In the genomic region with DNA sequence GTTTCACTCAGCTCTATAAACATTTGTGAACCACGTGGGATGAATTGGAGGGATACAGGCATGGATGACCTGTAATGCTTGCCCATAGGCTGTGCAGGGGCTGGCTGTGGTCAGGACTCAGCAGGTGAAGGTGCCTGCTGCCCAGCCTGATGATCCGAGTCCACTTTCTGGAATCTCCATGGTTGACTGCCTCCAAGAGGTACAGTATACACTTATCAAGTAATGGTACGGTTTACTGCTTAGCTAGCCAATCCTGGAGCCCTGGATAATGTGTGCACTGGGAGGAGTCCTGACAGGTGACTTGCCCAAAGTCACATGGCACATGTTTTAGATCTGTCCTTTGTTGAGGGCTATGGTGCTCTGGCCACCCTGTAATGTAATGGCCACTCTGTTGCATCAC, we compare ENCODE assay signal across 13 mouse cellular contexts. TPM values are rescaled to one million over a fixed set of nuclear protein-coding genes. Genes with fewer than 3 reads are reported as not detected.
"Had no signal": no experiment of that assay in that cellular context is flagged by ENCODE, and none has a peak within 500 bp of the region (broad histone marks: within the 10 kb centered on the region; RNA-seq: fewer than 3 reads in every experiment).

No protein-coding gene starts in this region.

- H3K4me1 ChIP-seq: limb, embryonic 13.5 days; midbrain, embryonic 12.5 days; neural tube, embryonic 13.5 days had no signal

- H3K27ac ChIP-seq: intestine, embryonic 15.5 days; limb, embryonic 13.5 days; liver, embryonic 14.5 days; midbrain, embryonic 12.5 days; neural tube, embryonic 13.5 days; stomach, embryonic 15.5 days had no signal

- ATAC-seq: intestine, embryonic 15.5 days; midbrain, embryonic 16.5 days had no signal

- H3K27me3 ChIP-seq: intestine, embryonic 15.5 days; stomach, embryonic 15.5 days had no signal

- H3K36me3 ChIP-seq: intestine, embryonic 15.5 days; limb, embryonic 13.5 days; midbrain, embryonic 12.5 days; neural tube, embryonic 13.5 days; stomach, embryonic 15.5 days had no signal

- H3K9ac ChIP-seq: intestine, embryonic 15.5 days; limb, embryonic 13.5 days; liver, embryonic 14.5 days; midbrain, embryonic 12.5 days; neural tube, embryonic 13.5 days; stomach, embryonic 15.5 days had no signal

- H3K4me2 ChIP-seq: intestine, embryonic 15.5 days; limb, embryonic 13.5 days; midbrain, embryonic 12.5 days; neural tube, embryonic 13.5 days; stomach, embryonic 15.5 days had no signal

- H3K4me3 ChIP-seq: intestine, embryonic 15.5 days; limb, embryonic 13.5 days; midbrain, embryonic 12.5 days; neural tube, embryonic 13.5 days; stomach, embryonic 15.5 days had no signal

- H3K9me3 ChIP-seq: intestine, embryonic 15.5 days; limb, embryonic 13.5 days; midbrain, embryonic 12.5 days; neural tube, embryonic 13.5 days; stomach, embryonic 15.5 days had no signal

- DNase-seq: left cerebral cortex, postnatal 4 days; lung, adult 18-20 months; retina, postnatal 1 day; thymus, adult 2 months; thymus, postnatal 25 days had no signal

RNA-seq across cellular contexts. Expression of a gene that starts 8.7 kb away (rescaled TPM):
- total RNA-seq: megakaryocyte-erythroid progenitor cell, adult 5-6 weeks had no signal
